Mouse (Mus musculus) left cerebral cortex, adult 2 months (tissue): Measurements from ENCODE around the gene Gm11172. TPM values are rescaled to one million over a fixed set of nuclear protein-coding genes. Genes with fewer than 3 reads are reported as not detected.

Source experiments
- DNase-seq, 2 experiments: peaks; one replicate each; pipeline ENCODE4 v3.0.0; 2021 to 2022; ENCODE audit warnings: low spot score in 2 of 2, mixed read lengths in 1 of 2; ENCODE audit errors: extremely low spot score in 1 of 2
- H3K27ac ChIP-seq: fragments of 200-600 bp; 2 replicates; pipeline ENCODE4 v1.8.1; 2022
- H3K4me3 ChIP-seq: fragments of 200-600 bp; 2 replicates; pipeline ENCODE4 v1.8.1; 2022
- CTCF ChIP-seq: fragments of 200-600 bp; IDR thresholded peaks from 2 replicates; pipeline ENCODE4 v1.8.1; 2022; ENCODE audit warnings: antibody characterized with exemption, mild to moderate bottlenecking, moderate library complexity
- intact Hi-C: fragments of 180-260 bp; cut with DNase I; formaldehyde crosslinking; loops from one replicate; pipeline ENCODE4 v1.15.1; 2025
- total RNA-seq, 2 experiments: library from RNA; stranded (reverse); gene quantifications; 2 replicates each; pipeline ENCODE4 v1.2.3; 2021

The Gm11172 gene
- total RNA-seq, 2 experiments from 2014 or later: not detected

- Histone ChIP-seq H3K4me3 (no peak overlapping the region), H3K27ac (no peak overlapping the region)
- TF ChIP-seq CTCF: no peak
- intact Hi-C loops: no loop called here
- no peak for DNase-seq
These were observed 47.1 kb downstream of the Gm11172 start for GRCm38 (mm10) chr16:10859726-10860245.

- Histone ChIP-seq H3K4me3 (no peak overlapping the region), H3K27ac (no peak overlapping the region)
- DNase-seq: no peak
- intact Hi-C loops: no loop called here
- no peak for TF ChIP-seq CTCF
These were observed 48.7 kb downstream of the Gm11172 start for GRCm38 (mm10) chr16:10861408-10861807.

Other genes starting within 250 kb of the Gm11172 start
- gene Socs1, start 27.4 kb upstream of the Gm11172 start, total RNA-seq: 1 to 10 TPM in 1 of 2 experiments, under 1 TPM in 1; 0.82 to 1.2 TPM
- not detected for gene Tnp2, start 24.3 kb upstream of the Gm11172 start, total RNA-seq
- gene Prm3, start 22.0 kb upstream of the Gm11172 start, total RNA-seq: not detected
- gene Prm2, start 16.8 kb upstream of the Gm11172 start, total RNA-seq: not detected
- not detected for gene Prm1, start 7.1 kb upstream of the Gm11172 start, total RNA-seq
- under 1 TPM; 0.14 to 0.42 TPM for gene Rmi2, start 22.1 kb downstream of the Gm11172 start, total RNA-seq
- gene Snn, start 248.0 kb downstream of the Gm11172 start, total RNA-seq: 100 to 1,000 TPM; 174 to 177 TPM